Comparison of ENCODE assay signal across 19 mouse cellular contexts in genomic region chr1:133632168-133632567, GRCm38 (mm10). TPM values are rescaled to one million over a fixed set of nuclear protein-coding genes. Genes with fewer than 3 reads are reported as not detected.
DNase-seq lines count a peak whose midpoint lies in the region; ATAC-seq and TF ChIP-seq lines count a peak whose summit lies in the region.
"Had no signal": no experiment of that assay in that cellular context is flagged by ENCODE, and none has a peak within 500 bp of the region (broad histone marks: within the 10 kb centered on the region; RNA-seq: fewer than 3 reads in every experiment).

No protein-coding gene starts in this region.

- peak; percentile 39 for DNase-seq in heart, adult 11 months
- no peak for DNase-seq in heart, adult 8-10 months (ENCODE audit: low spot score)
- DNase-seq in left cerebral cortex, adult 2 months (ENCODE audit: extremely low spot score in 1 of 2, low spot score in 2 of 2) = no peak
- DNase-seq in left cerebral cortex, adult 11 months (ENCODE audit: low spot score) = no peak
- DNase-seq in 3T3-L1 (ENCODE audit: low read depth, low spot score) (peak; percentile 48), Patski (ENCODE audit: low read depth, low spot score) (no peak)
- DNase-seq in frontal cortex, postnatal 10 days (ENCODE audit: low spot score in 2 of 2) = no peak
- no peak for DNase-seq in urinary bladder, postnatal 36 days (ENCODE audit: low spot score in 2 of 2)
- DNase-seq: adrenal gland, postnatal 10 days; kidney, postnatal 25 days; layer of hippocampus, postnatal 36 days; thymus, adult 18-20 months had no signal

- H3K4me3 ChIP-seq in left cerebral cortex, adult 2 months = no peak overlapping the region
- H3K4me3 ChIP-seq: embryonic facial prominence, embryonic 15.5 days; hindbrain, embryonic 13.5 days; limb, embryonic 12.5 days; midbrain, embryonic 15.5 days; neural tube, embryonic 15.5 days had no signal

- POLR2A ChIA-PET in Patski (lab: Charles Lee) = no interaction called here

- TF ChIP-seq CTCF in left cerebral cortex, adult 2 months (IDR thresholded peaks at IDR 0.05) = peak; percentile 42
- peak; percentile 53 for TF ChIP-seq CTCF in Patski (IDR thresholded peaks at IDR 0.05)

- H3K27me3 ChIP-seq in Patski = no peaks in the 10 kb centered on the region
- H3K27me3 ChIP-seq: embryonic facial prominence, embryonic 15.5 days; hindbrain, embryonic 13.5 days; limb, embryonic 12.5 days; midbrain, embryonic 15.5 days; neural tube, embryonic 15.5 days had no signal

- intact Hi-C loops in left cerebral cortex, adult 2 months (cut with DNase I) = loop anchor here (5.0 kb wide), 2 partner anchors 65 to 415 kb away; no protein-coding TSS in a partner anchor

- ATAC-seq in Patski = no peak
- ATAC-seq: midbrain, embryonic 15.5 days had no signal

- in situ Hi-C loops in Patski (cut with MboI; ENCODE audit: low pct_unique_long_range_greater_than_20kb) = no loop called here

- no peak overlapping the region for H3K27ac ChIP-seq in left cerebral cortex, adult 2 months
- H3K27ac ChIP-seq: embryonic facial prominence, embryonic 15.5 days; hindbrain, embryonic 13.5 days; limb, embryonic 12.5 days; midbrain, embryonic 15.5 days; neural tube, embryonic 15.5 days had no signal

- CTCF ChIA-PET in Patski (lab: Charles Lee) = interaction anchor here (1.8 kb wide), 1 partner anchor 16 kb away, joined by 4 read pairs; no protein-coding TSS in a partner anchor

RNA-seq across cellular contexts. Expression of gene Snrpe, which starts 22.1 kb away (rescaled TPM):
- 10 to 100 TPM; 56.9 to 65.9 (median 62.7) TPM for total RNA-seq in heart, adult 8-10 months (2022)
- 10 to 100 TPM; 58.3 to 70.2 TPM for total RNA-seq in left cerebral cortex, adult 2 months (2021)
- polyA plus RNA-seq in Patski (2021) = 209 TPM

RNA-seq across cellular contexts. Expression of gene Zbed6, which starts 28.5 kb away (rescaled TPM):
- total RNA-seq in heart, adult 8-10 months (2022) = 1 to 10 TPM; 2.0 to 4.7 (median 3.3) TPM
- 1 to 10 TPM; 6.3 to 7.1 TPM for total RNA-seq in left cerebral cortex, adult 2 months (2021)
- polyA plus RNA-seq in Patski (2021) = 17.5 TPM
- polyA plus RNA-seq: embryonic facial prominence, embryonic 15.5 days; heart, embryonic 11.5 days; hindbrain, embryonic 13.5 days; limb, embryonic 12.5 days; lung, embryonic 16.5 days; midbrain, embryonic 15.5 days; neural tube, embryonic 15.5 days had no signal

RNA-seq across cellular contexts. Expression of gene Gm38394, which starts 28.9 kb away (rescaled TPM):
- total RNA-seq in heart, adult 8-10 months (2022) = 10 to 100 TPM; 11.2 to 15.3 (median 13.6) TPM
- total RNA-seq in left cerebral cortex, adult 2 months (2021) = 10 to 100 TPM; 30.9 to 33.7 TPM
- 12.3 TPM for polyA plus RNA-seq in Patski (2021)

RNA-seq across cellular contexts. Expression of gene Lax1, which starts 57.7 kb away (rescaled TPM):
- total RNA-seq in heart, adult 8-10 months (2022) = under 1 TPM in 3 of 4 experiments, not detected in 1; 0.19 to 0.38 (median 0.23) TPM
- total RNA-seq in left cerebral cortex, adult 2 months (2021) = under 1 TPM in 1 of 2 experiments, not detected in 1; 0.65 TPM
- 1.8 TPM for polyA plus RNA-seq in Patski (2021)
- total RNA-seq: layer of hippocampus, postnatal 36 days had no signal

Comparison
In these comparisons a context has a peak if more than half of its experiments do, and no peak if none do; other contexts are left out.
1. DNase-seq: peak in heart, adult 11 months (single experiment) and 3T3-L1 (single experiment); none in heart, adult 8-10 months (single experiment), left cerebral cortex, adult 2 months (0 of 2), left cerebral cortex, adult 11 months (single experiment), Patski (single experiment), frontal cortex, postnatal 10 days (0 of 2) and urinary bladder, postnatal 36 days (0 of 2).